Comparison of ENCODE assay signal across 11 mouse cellular contexts in the genomic region with DNA sequence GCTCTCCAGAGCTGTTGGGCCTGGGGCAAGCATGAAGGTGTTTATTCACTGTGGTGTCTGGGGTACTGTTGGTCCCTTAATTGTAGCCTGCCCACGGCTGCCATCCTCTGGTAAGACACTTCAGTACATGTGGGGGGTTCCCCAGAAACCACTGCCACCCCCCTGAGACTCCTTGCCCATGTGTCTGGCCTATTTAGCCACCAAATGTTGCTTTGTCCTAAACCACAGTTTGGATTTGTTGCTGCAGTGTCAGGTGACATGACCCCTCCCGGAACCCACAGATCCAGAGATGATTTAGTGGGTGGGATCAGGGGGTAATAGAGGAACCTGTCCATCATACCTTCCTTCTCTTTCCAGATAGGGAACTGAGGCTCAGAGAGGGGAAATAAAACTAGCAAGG. TPM values are rescaled to one million over a fixed set of nuclear protein-coding genes. Genes with fewer than 3 reads are reported as not detected.
A peak's percentile ranks its signal among the peaks of the same experiment; 100 is the strongest.
DNase-seq lines count a peak whose midpoint lies in the region; ATAC-seq and TF ChIP-seq lines count a peak whose summit lies in the region.
"Had no signal": no experiment of that assay in that cellular context is flagged by ENCODE, and none has a peak within 500 bp of the region (broad histone marks: within the 10 kb centered on the region; RNA-seq: fewer than 3 reads in every experiment).

No protein-coding gene starts in this region.

- H3K4me2 ChIP-seq in hindbrain, postnatal 0 days (ENCODE audit: low read depth, low read length): no peak overlapping the region
- no peak overlapping the region for H3K4me2 ChIP-seq in hindbrain, embryonic 16.5 days (ENCODE audit: low read length)
- H3K4me2 ChIP-seq in limb, embryonic 12.5 days: no peak overlapping the region
- H3K4me2 ChIP-seq: lung, embryonic 15.5 days had no signal

- H3K9ac ChIP-seq in hindbrain, postnatal 0 days (replicated peaks; ENCODE audit: low read length): no peak overlapping the region
- H3K9ac ChIP-seq in hindbrain, embryonic 16.5 days (ENCODE audit: low read depth, low read length): no peak overlapping the region
- H3K9ac ChIP-seq in limb, embryonic 12.5 days (replicated peaks): no peak overlapping the region
- H3K9ac ChIP-seq: lung, embryonic 15.5 days had no signal

- H3K27ac ChIP-seq in hindbrain, postnatal 0 days: peak overlapping the region; percentile 26; the same call in 1 of the 2 replicates
- no peak overlapping the region; the same call in 1 of the 2 replicates for H3K27ac ChIP-seq in hindbrain, embryonic 16.5 days (ENCODE audit: low read depth, low read length)
- 0 out of 2 replicates have a peak overlapping the region, but pooled peaks have one; percentile 8 for H3K27ac ChIP-seq in limb, embryonic 12.5 days
- H3K27ac ChIP-seq: lung, embryonic 15.5 days had no signal

- TF ChIP-seq CTCF in hindbrain, postnatal 0 days (IDR thresholded peaks at IDR 0.05; ENCODE audit: low read depth): peak; percentile 34

- no peak for DNase-seq in hindbrain, postnatal 0 days (ENCODE audit: low spot score)
- DNase-seq in 416B (ENCODE audit: low read depth): peak; percentile 70
- DNase-seq in CD4-positive helper T cell, adult 2 months (ENCODE audit: low read depth, low spot score): peak; percentile 21
- no peak for DNase-seq in urinary bladder, postnatal 14 days (ENCODE audit: low spot score)
- no peak for DNase-seq in layer of hippocampus, postnatal 25 days (ENCODE audit: extremely low spot score in 1 of 2, low spot score in 1 of 2)
- DNase-seq in gastrocnemius, postnatal 36 days: no peak
- DNase-seq: cerebellum, adult 8-10 months; thymus, adult 2 months had no signal

- H3K36me3 ChIP-seq in hindbrain, postnatal 0 days (ENCODE audit: insufficient read depth, low read length): no peaks in the 10 kb centered on the region
- H3K36me3 ChIP-seq in hindbrain, embryonic 16.5 days (ENCODE audit: control insufficient read depth, insufficient read depth, low read length): no peaks in the 10 kb centered on the region
- peaks cover 20% of the 10 kb centered on the region for H3K36me3 ChIP-seq in limb, embryonic 12.5 days
- H3K36me3 ChIP-seq: lung, embryonic 15.5 days had no signal

- intact Hi-C loops in gastrocnemius, postnatal 36 days (cut with DNase I): no loop called here

- ATAC-seq in hindbrain, postnatal 0 days: no peak
- ATAC-seq in hindbrain, embryonic 16.5 days: no peak
- ATAC-seq in limb, embryonic 12.5 days (ENCODE audit: insufficient number of reproducible peaks, insufficient read depth, low FRiP score, low TSS enrichment, low read depth): no peak

- H3K4me3 ChIP-seq in hindbrain, postnatal 0 days (ENCODE audit: low read length): no peak overlapping the region
- no peak overlapping the region for H3K4me3 ChIP-seq in hindbrain, embryonic 16.5 days (ENCODE audit: low read length)
- H3K4me3 ChIP-seq in limb, embryonic 12.5 days (replicated peaks): no peak overlapping the region
- H3K4me3 ChIP-seq: lung, embryonic 15.5 days had no signal

- no peaks in the 10 kb centered on the region for H3K9me3 ChIP-seq in hindbrain, postnatal 0 days (ENCODE audit: low read length)
- H3K9me3 ChIP-seq in hindbrain, embryonic 16.5 days (ENCODE audit: control insufficient read depth, low read length): no peaks in the 10 kb centered on the region
- H3K9me3 ChIP-seq in limb, embryonic 12.5 days: no peaks in the 10 kb centered on the region
- H3K9me3 ChIP-seq: lung, embryonic 15.5 days had no signal

- WGBS in hindbrain, postnatal 0 days: 35% methylated on average over 2 of the region's 2 CpGs
- WGBS in hindbrain, embryonic 16.5 days: 48% methylated on average over 2 of the region's 2 CpGs
- WGBS in limb, embryonic 12.5 days: 43% methylated on average over 2 of the region's 2 CpGs

- peaks cover 81% of the 10 kb centered on the region for H3K4me1 ChIP-seq in hindbrain, postnatal 0 days (ENCODE audit: insufficient read depth, low read length)
- H3K4me1 ChIP-seq in hindbrain, embryonic 16.5 days (ENCODE audit: control insufficient read depth, insufficient read depth, low read depth, low read length): peaks cover 86% of the 10 kb centered on the region
- H3K4me1 ChIP-seq in limb, embryonic 12.5 days (replicated peaks): peaks cover 100% of the 10 kb centered on the region

- H3K27me3 ChIP-seq in hindbrain, postnatal 0 days (ENCODE audit: insufficient read depth, low read length): no peaks in the 10 kb centered on the region
- no peaks in the 10 kb centered on the region for H3K27me3 ChIP-seq in hindbrain, embryonic 16.5 days (replicated peaks; ENCODE audit: control insufficient read depth, insufficient read depth, low read length)
- no peaks in the 10 kb centered on the region for H3K27me3 ChIP-seq in limb, embryonic 12.5 days
- H3K27me3 ChIP-seq: lung, embryonic 15.5 days had no signal

RNA-seq across cellular contexts. Expression of gene Zmiz1, which starts 12.1 kb away (rescaled TPM):
- 129 and 135 TPM in 2 replicates for total RNA-seq in hindbrain, postnatal 0 days (2014; rRNA removed)
- 41.9 and 50.6 TPM in 2 replicates for polyA plus RNA-seq in hindbrain, postnatal 0 days (2015; fragmentation: Nextera tagmentation; extraction: Ambion mirVana)
- 50.4 and 55.0 TPM in 2 replicates for polyA plus RNA-seq in hindbrain, embryonic 16.5 days (2015; fragmentation: Nextera tagmentation; extraction: Ambion mirVana)
- 53.4 and 57.1 TPM in 2 replicates for polyA plus RNA-seq in limb, embryonic 12.5 days (2016; fragmentation: Nextera tagmentation; extraction: Ambion mirVana)
- total RNA-seq in layer of hippocampus, postnatal 25 days (2021): 100 to 1,000 TPM in 1 of 2 experiments, 10 to 100 TPM in 1; 82.5 to 105 TPM
- 10 to 100 TPM; 24.3 to 27.2 TPM for total RNA-seq in gastrocnemius, postnatal 36 days (2021)

Comparison
In these comparisons a context has a peak if more than half of its experiments do, and no peak if none do; other contexts are left out.
1. DNase-seq: peak in 416B (single experiment) and CD4-positive helper T cell, adult 2 months (single experiment); none in hindbrain, postnatal 0 days (single experiment), urinary bladder, postnatal 14 days (single experiment), layer of hippocampus, postnatal 25 days (0 of 2) and gastrocnemius, postnatal 36 days (0 of 2).